Mouse (Mus musculus): ENCODE measurements around the gene Tm6sf2.

GRCm38 (mm10) chr8:70129309-70129952 is 56.7 kb downstream of the Tm6sf2 start:
- no peak for TF ChIP-seq CTCF (IDR thresholded peaks at IDR 0.05)
- no peak for TF ChIP-seq EP300 (IDR thresholded peaks at IDR 0.05)

All from lung, postnatal 0 days (tissue).